ENCODE assay signal across 13 mouse cellular contexts in genomic region chr17:36265834-36266233, GRCm38 (mm10). TPM values are rescaled to one million over a fixed set of nuclear protein-coding genes. Genes with fewer than 3 reads are reported as not detected.
DNase-seq lines count a peak whose midpoint lies in the region; ATAC-seq lines count a peak whose summit lies in the region.
"Had no signal": no experiment of that assay in that cellular context is flagged by ENCODE, and none has a peak within 500 bp of the region (broad histone marks: within the 10 kb centered on the region; RNA-seq: fewer than 3 reads in every experiment).

No protein-coding gene starts in this region.

- peak; percentile 41 for DNase-seq in midbrain, embryonic 11.5 days (ENCODE audit: low spot score, missing footprints)
- DNase-seq in ZHBTc4 (ENCODE audit: low read depth, low spot score) = peak; percentile 65
- peak; percentile 77 for DNase-seq in thymus, postnatal 25 days
- DNase-seq in cerebellum, adult 9-11 months = no peak
- DNase-seq in left cerebral cortex, adult 9 months (ENCODE audit: low spot score in 2 of 2) = no peak
- DNase-seq in kidney, adult 9 months = no peak
- DNase-seq: heart, postnatal 36 days; midbrain, embryonic 14.5 days had no signal

- no peaks in the 10 kb centered on the region for H3K27me3 ChIP-seq in midbrain, embryonic 11.5 days (ENCODE audit: control insufficient read depth, insufficient read depth, low read length)
- no peaks in the 10 kb centered on the region for H3K27me3 ChIP-seq in midbrain, embryonic 15.5 days (replicated peaks)

- no peak overlapping the region for H3K27ac ChIP-seq in midbrain, embryonic 11.5 days (ENCODE audit: low read depth, low read length)
- no peak overlapping the region for H3K27ac ChIP-seq in midbrain, embryonic 15.5 days
- H3K27ac ChIP-seq: forebrain, embryonic 10.5 days had no signal

- peaks cover 8% of the 10 kb centered on the region for H3K4me1 ChIP-seq in midbrain, embryonic 11.5 days (ENCODE audit: control insufficient read depth, insufficient read depth, low read length)
- peaks cover 11% of the 10 kb centered on the region for H3K4me1 ChIP-seq in midbrain, embryonic 15.5 days

- H3K36me3 ChIP-seq in midbrain, embryonic 11.5 days (ENCODE audit: control insufficient read depth, insufficient read depth, low read length) = peaks cover 14% of the 10 kb centered on the region
- peaks cover 61% of the 10 kb centered on the region for H3K36me3 ChIP-seq in midbrain, embryonic 15.5 days (replicated peaks)

- H3K9me3 ChIP-seq in midbrain, embryonic 11.5 days (ENCODE audit: control insufficient read depth, low read length) = no peaks in the 10 kb centered on the region
- H3K9me3 ChIP-seq in midbrain, embryonic 15.5 days = no peaks in the 10 kb centered on the region
- H3K9me3 ChIP-seq: forebrain, embryonic 10.5 days had no signal

- no peak overlapping the region for H3K9ac ChIP-seq in midbrain, embryonic 11.5 days (ENCODE audit: low read length)
- H3K9ac ChIP-seq in midbrain, embryonic 15.5 days = no peak overlapping the region

- H3K4me2 ChIP-seq in midbrain, embryonic 11.5 days = no peak overlapping the region
- H3K4me2 ChIP-seq in midbrain, embryonic 15.5 days = no peak overlapping the region

- 87% methylated on average over 5 of the region's 5 CpGs for WGBS in midbrain, embryonic 11.5 days
- WGBS in midbrain, embryonic 15.5 days = 82% methylated on average over 5 of the region's 5 CpGs

- no peak for ATAC-seq in midbrain, embryonic 11.5 days (ENCODE audit: low FRiP score)
- no peak for ATAC-seq in midbrain, embryonic 15.5 days (replicated peaks)
- ATAC-seq in monocyte, adult 5-6 weeks (replicated peaks; ENCODE audit: insufficient number of reproducible peaks, low FRiP score, low TSS enrichment, poor library complexity, severe bottlenecking) = peak; percentile 60

- H3K4me3 ChIP-seq in midbrain, embryonic 11.5 days (ENCODE audit: low read depth, low read length) = no peak overlapping the region
- no peak overlapping the region for H3K4me3 ChIP-seq in midbrain, embryonic 15.5 days
- H3K4me3 ChIP-seq: forebrain, embryonic 10.5 days had no signal

RNA-seq across cellular contexts. Expression of gene Trim39, which starts 6.2 kb away (rescaled TPM):
- 17.4 and 17.6 TPM in 2 replicates for polyA plus RNA-seq in midbrain, embryonic 11.5 days (2014; fragmentation: Nextera tagmentation; extraction: Ambion mirVana)
- polyA plus RNA-seq in midbrain, embryonic 15.5 days (2015; fragmentation: Nextera tagmentation; extraction: Ambion mirVana) = 29.0 and 31.2 TPM in 2 replicates
- 36.0 to 56.8 TPM (median 40.5 TPM) in 3 replicates for total RNA-seq in monocyte, adult 5-6 weeks (2017)

RNA-seq across cellular contexts. Expression of gene Rpp21, which starts 8.0 kb away (rescaled TPM):
- 80.7 and 83.2 TPM in 2 replicates for polyA plus RNA-seq in midbrain, embryonic 11.5 days (2014; fragmentation: Nextera tagmentation; extraction: Ambion mirVana)
- 124 and 138 TPM in 2 replicates for polyA plus RNA-seq in midbrain, embryonic 15.5 days (2015; fragmentation: Nextera tagmentation; extraction: Ambion mirVana)
- 51.0 to 53.1 TPM (median 52.6 TPM) in 3 replicates for total RNA-seq in monocyte, adult 5-6 weeks (2017)

RNA-seq across cellular contexts. Expression of gene H2-M10.2, which starts 20.5 kb away (rescaled TPM):
- polyA plus RNA-seq in midbrain, embryonic 11.5 days (2014; fragmentation: Nextera tagmentation; extraction: Ambion mirVana) = 0.19 TPM in 1 of 2 replicates, not detected in the other
- 0.20 and 0.35 TPM in 2 replicates for polyA plus RNA-seq in midbrain, embryonic 15.5 days (2015; fragmentation: Nextera tagmentation; extraction: Ambion mirVana)
- not detected in 3 replicates for total RNA-seq in monocyte, adult 5-6 weeks (2017)
- total RNA-seq: heart, postnatal 36 days; left cerebral cortex, postnatal 14 days had no signal
- polyA plus RNA-seq: brain, embryonic 14.5 days had no signal

Comparison
In these comparisons a context has a peak if more than half of its experiments do, and no peak if none do; other contexts are left out.
1. DNase-seq: peak in midbrain, embryonic 11.5 days (single experiment), ZHBTc4 (single experiment) and thymus, postnatal 25 days (single experiment); none in cerebellum, adult 9-11 months (single experiment), left cerebral cortex, adult 9 months (0 of 2) and kidney, adult 9 months (single experiment).